Mouse (Mus musculus) thymus, postnatal 4 days (tissue): ENCODE results near the gene Fbp2.

Experiments
- DNase-seq: peaks from one replicate; pipeline ENCODE4 v3.0.0; 2021

Gene Fbp2

GRCm38 (mm10) chr13:62857941-62858915 is at the start of gene Fbp2:
Fbp2 (minus strand) TSS chr13:62858422.
- DNase-seq: no peak

DNA sequence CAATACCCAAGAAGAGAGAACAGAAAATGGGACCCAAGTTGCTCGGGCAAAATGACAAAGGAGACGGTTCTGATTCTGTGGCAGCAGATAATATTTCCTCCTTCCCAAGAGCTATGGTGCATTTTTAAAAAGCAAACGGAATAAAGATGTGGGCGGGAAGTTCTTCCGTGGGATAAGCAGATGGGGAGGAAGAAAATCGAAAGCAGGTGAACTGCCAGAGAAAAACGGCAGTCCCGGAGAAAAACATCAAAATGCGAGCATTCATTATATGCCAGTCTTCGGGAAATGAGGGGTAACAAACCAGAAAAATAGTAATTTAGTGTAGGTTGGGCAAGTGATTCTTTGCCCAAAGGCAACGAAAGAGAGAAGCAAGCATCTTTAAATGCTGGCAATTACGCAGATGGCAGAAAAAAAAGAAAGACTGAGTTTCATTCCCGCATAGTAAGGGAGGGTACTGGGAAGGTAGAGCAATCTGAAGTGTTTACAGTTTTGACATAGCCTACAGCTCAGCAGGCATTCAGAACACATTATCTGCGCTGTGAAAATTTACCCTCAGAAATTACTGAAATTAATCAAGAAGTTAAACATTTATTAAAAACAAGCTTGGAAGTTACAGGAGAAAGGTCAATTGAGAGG is 49.4 kb upstream of the Fbp2 start:
- no peak for DNase-seq

DNA sequence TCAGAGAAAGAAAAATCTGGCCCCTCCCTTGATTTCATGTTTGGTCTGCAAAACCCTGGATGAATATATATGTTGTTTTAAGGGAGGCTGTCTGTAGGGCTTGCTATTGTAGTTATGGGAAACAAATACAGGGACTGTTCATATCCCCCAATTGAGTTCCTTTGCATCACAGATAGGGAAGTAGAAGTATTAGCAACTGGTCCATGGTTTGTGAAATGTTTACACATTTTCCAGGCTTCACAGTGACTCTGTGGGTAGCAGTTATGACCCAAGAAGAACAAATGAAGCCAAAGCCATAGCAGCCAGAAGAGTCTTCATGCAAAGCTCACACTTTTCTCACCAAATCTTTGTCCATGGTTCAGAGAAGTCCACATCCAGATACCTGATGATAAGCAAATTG is 42.9 kb upstream of the Fbp2 start:
- no peak for DNase-seq

DNA sequence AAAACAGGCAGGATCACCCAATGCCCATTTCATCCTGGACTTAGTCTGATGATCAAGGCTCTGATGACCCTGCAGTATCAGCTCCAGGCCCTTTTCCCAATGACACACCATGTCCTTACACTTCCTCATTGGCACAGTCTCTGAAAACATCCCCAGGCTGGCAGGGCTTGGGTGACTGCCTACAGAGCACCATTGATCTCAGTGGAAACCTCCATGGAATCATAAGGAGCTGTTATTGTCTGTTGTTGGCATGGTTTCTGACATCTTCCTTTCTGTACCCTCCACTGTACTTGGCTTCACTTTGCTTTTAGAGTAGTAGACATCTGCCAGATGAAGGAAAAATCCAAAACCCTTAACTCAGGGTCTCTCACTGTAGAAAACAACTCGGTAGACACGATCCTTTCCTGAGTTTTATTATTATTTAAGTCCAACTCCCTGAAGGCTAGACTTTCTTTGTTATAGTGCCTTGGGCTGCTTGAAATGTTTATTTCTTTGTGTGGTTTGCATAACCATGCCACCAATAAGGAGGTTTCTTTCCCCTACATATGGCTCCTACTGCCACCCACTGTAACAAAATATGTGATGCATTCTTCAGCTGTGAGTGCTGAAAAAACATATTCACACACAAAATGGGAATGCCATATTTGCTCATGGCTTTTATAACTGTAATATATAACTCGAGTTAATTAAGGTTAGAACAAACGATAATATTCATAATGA is 39.9 kb upstream of the Fbp2 start:
- DNase-seq: no peak

GRCm38 (mm10) chr13:62893044-62893842 is 35.0 kb upstream of the Fbp2 start:
- no peak for DNase-seq

- DNase-seq: no peak
Measured at GRCm38 (mm10) chr13:62889311-62889710, 31.1 kb upstream of the Fbp2 start.

DNA sequence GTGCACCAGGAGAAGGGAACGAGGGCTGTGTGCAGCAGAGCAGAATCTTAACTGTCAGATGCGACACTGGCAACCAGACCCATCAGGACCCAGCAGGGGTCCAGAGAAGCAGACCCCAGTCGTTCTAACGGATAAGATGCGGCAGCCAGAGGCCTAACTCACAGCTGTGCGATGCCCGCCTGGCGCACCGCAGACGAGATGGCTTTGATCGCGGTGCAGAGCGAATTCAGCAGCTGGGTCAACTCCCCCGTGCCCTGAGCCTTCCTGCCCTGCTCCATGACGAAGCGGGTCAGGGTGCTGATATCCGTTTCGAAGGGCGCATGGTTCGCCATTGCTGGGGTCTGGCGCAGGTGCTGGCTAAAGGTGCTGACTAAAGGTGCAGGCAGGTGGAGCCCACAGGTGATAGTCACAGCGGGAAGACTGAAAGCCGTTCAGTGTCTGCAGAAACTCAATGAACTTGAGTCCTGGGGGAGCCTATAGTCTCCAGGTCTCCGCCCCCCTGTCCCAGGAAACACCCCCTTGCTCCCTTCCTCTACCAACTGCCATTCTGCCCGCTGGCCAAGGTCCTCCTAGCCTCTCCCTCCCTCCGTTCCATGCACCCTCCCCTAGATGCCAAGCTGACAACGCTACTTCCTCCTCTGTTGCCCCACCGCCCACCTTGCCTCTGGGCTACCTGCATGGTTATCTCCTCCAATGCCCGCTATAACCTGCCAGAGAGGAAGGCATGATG is 29.7 kb upstream of the Fbp2 start, which contains the start of gene Fbp1:
Gene Fbp1, minus strand, starts transcription at position 571 of the 730 bp plus-strand sequence.
- DNase-seq: peak; percentile 70

- DNase-seq: no peak
Measured at GRCm38 (mm10) chr13:62884536-62884935, 26.3 kb upstream of the Fbp2 start.

DNA sequence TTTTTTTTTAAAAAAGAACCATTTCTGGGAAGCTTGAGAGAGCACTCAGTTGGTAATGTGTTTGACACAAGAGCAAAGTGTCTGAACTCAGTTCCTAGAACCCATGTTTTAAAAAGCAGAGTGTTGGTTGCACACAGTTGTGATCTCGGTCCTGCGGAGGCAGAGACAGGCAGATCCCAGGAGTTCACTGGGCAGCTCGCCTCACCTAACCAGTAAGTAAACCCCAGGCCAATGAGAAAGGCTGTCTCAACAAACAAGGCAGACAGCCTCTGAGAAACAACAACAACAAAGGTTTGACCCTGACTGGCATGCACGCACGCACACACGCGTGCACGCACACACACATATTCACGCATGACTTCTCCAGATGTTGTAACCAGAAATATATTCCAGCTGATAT is 25.7 kb upstream of the Fbp2 start:
- DNase-seq: no peak

GRCm38 (mm10) chr13:62883436-62883835 is 25.2 kb upstream of the Fbp2 start:
- DNase-seq: no peak

GRCm38 (mm10) chr13:62882856-62883255 is 24.6 kb upstream of the Fbp2 start:
- no peak for DNase-seq

- no peak for DNase-seq
Measured at GRCm38 (mm10) chr13:62881336-62881735, 23.1 kb upstream of the Fbp2 start.

GRCm38 (mm10) chr13:62879831-62880615 is 21.8 kb upstream of the Fbp2 start:
- DNase-seq: peak; percentile 58

DNA sequence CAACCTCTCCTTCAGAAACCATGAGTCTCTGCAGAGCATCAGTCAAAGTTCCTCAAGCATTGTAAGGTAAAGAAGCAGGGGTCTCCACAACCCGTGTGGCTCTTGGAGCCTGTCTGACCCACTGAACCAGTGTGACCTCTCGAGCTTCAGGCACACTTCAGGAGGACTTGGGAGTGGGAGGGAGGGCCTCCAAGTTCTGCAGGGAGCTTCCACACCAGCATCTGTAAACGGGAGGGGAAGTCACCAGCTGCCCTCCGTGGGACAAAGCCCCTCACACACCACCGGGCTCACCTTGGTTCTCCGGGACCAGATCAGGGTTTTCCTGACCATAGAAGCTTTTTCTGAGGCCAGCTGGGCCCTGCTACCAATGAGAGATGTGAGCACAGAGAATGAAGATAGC is 21.2 kb upstream of the Fbp2 start:
- peak; percentile 25 for DNase-seq

DNA sequence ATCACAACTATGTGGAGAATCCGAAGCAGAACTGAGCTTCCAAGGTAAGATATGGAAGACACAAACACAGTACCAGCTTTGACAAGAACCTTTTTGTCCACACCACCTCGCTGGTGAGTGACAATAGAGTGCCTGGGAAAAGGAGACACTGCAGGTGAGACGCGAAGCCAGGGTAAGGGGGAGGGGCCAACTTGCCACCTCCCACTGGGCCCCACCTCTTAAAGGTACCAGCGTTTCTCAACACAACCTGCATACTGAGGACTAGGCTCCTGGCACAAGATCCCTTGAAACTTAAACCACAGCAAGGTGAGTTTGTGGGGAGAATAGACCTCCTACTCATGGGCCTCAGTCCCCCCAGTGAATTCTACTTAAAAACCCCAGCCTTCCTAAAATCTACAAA is 19.0 kb upstream of the Fbp2 start:
- peak; percentile 30 for DNase-seq

- no peak for DNase-seq
Measured at GRCm38 (mm10) chr13:62876111-62876510, 17.9 kb upstream of the Fbp2 start.

GRCm38 (mm10) chr13:62872252-62872651 is 14.0 kb upstream of the Fbp2 start:
- no peak for DNase-seq

GRCm38 (mm10) chr13:62870605-62871004 is 12.4 kb upstream of the Fbp2 start:
- no peak for DNase-seq

DNA sequence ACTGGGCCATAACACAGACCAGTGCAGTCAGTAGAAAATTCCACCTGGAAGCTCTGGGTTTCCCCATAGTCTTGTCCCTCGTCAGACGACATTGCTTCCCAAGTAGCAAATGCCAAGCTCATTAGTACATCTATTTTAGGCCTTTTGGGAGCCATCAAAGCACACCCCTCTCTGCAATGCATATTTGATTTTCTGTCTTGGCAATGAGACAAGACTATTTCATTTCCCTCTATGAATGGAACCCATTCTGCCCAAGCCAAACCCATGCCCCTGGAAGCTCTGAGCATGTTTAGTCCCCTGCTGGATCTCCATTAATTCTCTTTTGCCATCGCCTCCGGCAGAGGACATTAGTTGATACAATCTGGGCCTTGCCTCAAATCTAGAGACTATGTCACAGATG is 8.6 kb upstream of the Fbp2 start:
- no peak for DNase-seq

- no peak for DNase-seq
Measured at GRCm38 (mm10) chr13:62865651-62866315, 7.6 kb upstream of the Fbp2 start.
